Mouse (Mus musculus) mouse embryonic stem cell (cell line): ENCODE measurements around the gene Olfr275.
"Not testable (repeated sequence)": the region's sequence is repeated elsewhere in the genome, so short reads cannot be mapped to it uniquely, and the experiment has no call there.

Experiments
- in situ Hi-C, 2 experiments: fragments of 300-500 bp; cut with MboI; formaldehyde crosslinking; loops; 1 replicate in 1 of 2; 3 replicates in 1 of 2; pipeline ENCODE4 v1.14.3; 2019 to 2020; ENCODE audit warnings: low sequenced_read_pairs in 2 of 2, low pct_unique_long_range_greater_than_20kb in 1 of 2, mixed read lengths in 1 of 2; ENCODE audit not compliant: unreplicated experiment in 1 of 2

Gene Olfr275

GRCm38 (mm10) chr4:52814304-52814703 lies at the start of gene Olfr275:
Gene Olfr275 (plus strand): TSS chr4:52814604.
- in situ Hi-C loops: no loop called here

- in situ Hi-C loops: no loop called here
Measured at GRCm38 (mm10) chr4:52765612-52766011, 48.8 kb upstream of the Olfr275 start.

GRCm38 (mm10) chr4:52772186-52772585 lies 42.2 kb upstream of the Olfr275 start:
- in situ Hi-C loops: no loop called here

GRCm38 (mm10) chr4:52800013-52800412 lies 14.4 kb upstream of the Olfr275 start:
- in situ Hi-C loops: no loop called here

GRCm38 (mm10) chr4:52811871-52812270 lies 2.5 kb upstream of the Olfr275 start:
- in situ Hi-C loops: no loop called here

GRCm38 (mm10) chr4:52821375-52821774 lies 7.0 kb downstream of the Olfr275 start:
- in situ Hi-C loops: no loop called here

GRCm38 (mm10) chr4:52845411-52845810 lies 31.0 kb downstream of the Olfr275 start:
- in situ Hi-C loops: not testable (repeated sequence)

GRCm38 (mm10) chr4:52849039-52849635 lies 34.7 kb downstream of the Olfr275 start:
- in situ Hi-C loops: no loop called here

GRCm38 (mm10) chr4:52849672-52850071 lies 35.3 kb downstream of the Olfr275 start:
- in situ Hi-C loops: no loop called here

GRCm38 (mm10) chr4:52859136-52859535 lies 44.7 kb downstream of the Olfr275 start, which contains the start of gene Olfr273:
Gene Olfr273 (minus strand): TSS chr4:52859236.
- in situ Hi-C loops: no loop called here

GRCm38 (mm10) chr4:52864156-52864555 lies 49.8 kb downstream of the Olfr275 start:
- in situ Hi-C loops: no loop called here
